Mouse (Mus musculus) ES-Bruce4 (cell line): ENCODE measurements at regions not wholly inside any gene's neighbourhood (a gene's known extent, or its start where the extent isn't known, plus 50 kb on each side); places are given as distances from the start of the nearest gene placed in this dataset.

ENCODE experiments used
- CTCF ChIP-seq: IDR thresholded peaks from one replicate; pipeline ENCODE4 v1.8.1; 2011; ENCODE audit warnings: low read depth, low read length
- EP300 ChIP-seq: IDR thresholded peaks from 2 replicates; pipeline ENCODE4 v1.6.1; 2011; ENCODE audit warnings: low read depth, low read length; ENCODE audit not compliant: insufficient read depth
- POLR2A ChIP-seq: IDR thresholded peaks from one replicate; pipeline ENCODE4 v1.8.1; 2011; ENCODE audit warnings: low read length; ENCODE audit not compliant: insufficient read depth

GRCm38 (mm10) chr10:27838666-27839065, 219.1 kb upstream of the Lama2 start:
- TF ChIP-seq POLR2A (no peak), CTCF (no peak), EP300 (no peak)
